Mouse (Mus musculus): ENCODE measurements around the gene Thra.
A peak's percentile ranks its signal among the peaks of the same experiment; 100 is the strongest.

The Thra gene

GRCm38 (mm10) chr11:98794469-98795014 lies 54.1 kb downstream of the Thra start:
- DNase-seq (ENCODE audit: inconsistent age in 2 of 2, low spot score in 1 of 2), result peak; percentile 89 to 96

DNA sequence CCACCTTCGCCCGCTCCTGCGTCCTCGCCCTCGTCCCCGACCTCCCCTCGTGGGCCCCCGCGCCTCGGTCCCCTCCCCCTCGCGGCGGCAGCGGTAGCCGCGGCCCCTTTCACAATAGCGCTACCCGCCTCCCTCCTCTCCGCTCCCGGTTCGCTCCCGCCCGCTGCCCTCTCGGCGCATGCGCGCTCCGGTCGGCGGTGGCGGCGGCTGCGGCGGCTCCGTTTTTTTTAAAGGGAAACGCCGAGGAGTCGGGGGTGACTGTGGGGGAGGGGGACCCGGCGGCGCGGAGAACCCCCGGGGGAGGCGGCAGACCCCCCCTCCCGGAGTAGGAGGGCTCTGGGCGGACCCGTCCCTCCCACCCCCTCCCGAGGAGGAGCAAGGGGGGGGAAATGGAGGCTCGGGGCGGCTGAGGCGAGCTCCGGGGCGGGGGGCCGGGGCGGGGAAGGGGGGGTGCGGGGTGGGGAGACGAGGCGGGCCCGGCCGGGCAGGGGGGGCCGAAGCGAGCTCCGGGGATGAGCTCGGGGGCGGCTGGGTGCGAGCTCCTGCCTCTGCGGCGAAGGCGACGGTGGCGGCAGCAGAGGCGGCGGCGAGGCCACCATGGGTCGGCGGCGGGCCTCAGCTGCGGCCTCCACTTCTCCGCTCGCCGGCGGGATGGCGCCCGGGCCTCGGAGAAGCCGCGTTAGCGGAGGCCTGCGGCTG lies 54.7 kb downstream of the Thra start, which contains the start of gene Msl1:
TSS of gene Msl1 (plus strand) at position 502 of the 699 bp plus-strand sequence.
- peak; percentile 94 to 98 for DNase-seq (ENCODE audit: inconsistent age in 2 of 2, low spot score in 1 of 2)

DNA sequence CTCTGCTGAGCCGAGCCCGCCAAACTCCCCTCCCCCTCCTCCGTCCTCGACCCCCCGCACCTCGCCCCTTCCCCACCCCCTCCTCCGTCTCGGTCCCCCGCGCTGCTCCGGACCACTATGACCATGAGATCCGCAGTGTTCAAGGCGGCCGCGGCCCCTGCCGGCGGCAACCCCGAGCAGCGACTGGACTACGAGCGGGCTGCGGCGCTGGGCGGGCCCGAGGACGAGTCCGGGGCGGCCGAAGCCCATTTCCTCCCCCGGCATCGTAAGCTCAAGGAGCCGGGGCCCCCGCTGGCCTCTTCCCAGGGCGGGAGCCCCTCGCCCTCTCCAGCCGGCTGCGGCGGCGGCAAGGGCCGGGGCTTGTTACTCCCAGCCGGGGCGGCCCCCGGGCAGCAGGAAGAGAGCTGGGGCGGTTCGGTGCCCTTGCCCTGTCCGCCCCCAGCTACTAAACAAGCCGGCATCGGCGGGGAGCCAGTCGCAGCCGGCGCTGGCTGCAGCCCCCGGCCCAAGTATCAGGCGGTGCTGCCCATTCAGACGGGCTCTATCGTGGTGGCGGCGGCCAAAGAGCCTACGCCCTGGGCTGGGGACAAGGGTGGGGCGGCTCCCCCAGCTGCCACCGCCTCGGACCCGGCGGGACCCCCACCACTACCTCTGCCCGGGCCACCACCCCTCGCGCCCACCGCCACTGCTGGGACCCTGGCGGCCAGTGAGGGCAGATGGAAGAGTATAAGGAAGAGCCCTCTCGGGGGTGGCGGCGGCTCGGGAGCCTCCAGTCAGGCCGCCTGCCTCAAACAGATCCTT lies 55.5 kb downstream of the Thra start:
- DNase-seq (ENCODE audit: inconsistent age in 2 of 2, low spot score in 1 of 2), result peak; percentile 67 to 86

- DNase-seq (ENCODE audit: inconsistent age in 2 of 2, low spot score in 1 of 2), result peak; percentile 73 to 91
Observed at GRCm38 (mm10) chr11:98796515-98797216, 56.2 kb downstream of the Thra start.

- peak in 1 of 2 experiments; percentile 77 for DNase-seq (ENCODE audit: inconsistent age in 2 of 2, low spot score in 1 of 2)
Observed at GRCm38 (mm10) chr11:98797306-98797705, 56.9 kb downstream of the Thra start.

DNA sequence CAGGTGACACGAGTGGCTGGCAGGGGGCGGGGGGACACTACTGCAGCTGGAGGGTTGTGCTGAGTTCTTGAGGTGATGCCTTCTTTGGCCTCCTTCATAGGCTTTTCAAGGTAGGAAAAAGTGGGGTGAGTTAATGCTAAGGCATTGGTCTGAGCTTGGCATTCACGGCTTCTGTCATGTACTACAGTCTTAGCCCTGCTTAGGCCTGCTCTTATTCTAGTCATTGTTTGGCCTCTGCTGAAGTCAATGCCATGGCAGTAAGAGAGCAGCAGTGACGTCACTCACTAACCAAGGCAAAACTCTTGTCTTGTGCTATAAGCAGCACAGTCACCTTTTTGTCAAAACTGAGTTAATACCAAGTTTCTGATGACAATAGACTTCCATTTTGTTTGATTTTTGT lies 57.5 kb downstream of the Thra start:
- DNase-seq (ENCODE audit: inconsistent age in 2 of 2, low spot score in 1 of 2), result peak in 1 of 2 experiments; percentile 82

DNA sequence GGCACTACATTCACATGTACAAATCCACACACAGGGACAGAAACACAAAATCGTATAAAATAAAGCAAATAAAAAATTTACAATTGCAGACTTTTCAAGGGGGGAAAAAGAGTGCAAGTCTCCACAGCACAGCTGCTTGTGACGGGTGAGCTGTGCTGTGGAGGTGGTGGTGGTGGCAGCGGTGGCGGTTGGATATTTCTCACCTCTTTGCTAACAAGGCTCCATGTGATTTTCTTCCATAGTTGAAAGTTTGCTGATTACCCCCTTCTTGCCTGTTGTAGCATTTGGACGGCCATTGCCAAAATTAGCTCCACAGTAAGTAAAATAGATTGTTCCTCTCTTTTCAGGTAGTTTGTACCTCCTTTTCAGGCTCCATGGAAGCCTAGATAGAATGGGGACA lies 64.2 kb downstream of the Thra start, which contains the start of gene Casc3:
TSS of gene Casc3 (plus strand) at position 301 of the 400 bp plus-strand sequence.
- no peak for DNase-seq (ENCODE audit: inconsistent age in 2 of 2, low spot score in 1 of 2)

DNA sequence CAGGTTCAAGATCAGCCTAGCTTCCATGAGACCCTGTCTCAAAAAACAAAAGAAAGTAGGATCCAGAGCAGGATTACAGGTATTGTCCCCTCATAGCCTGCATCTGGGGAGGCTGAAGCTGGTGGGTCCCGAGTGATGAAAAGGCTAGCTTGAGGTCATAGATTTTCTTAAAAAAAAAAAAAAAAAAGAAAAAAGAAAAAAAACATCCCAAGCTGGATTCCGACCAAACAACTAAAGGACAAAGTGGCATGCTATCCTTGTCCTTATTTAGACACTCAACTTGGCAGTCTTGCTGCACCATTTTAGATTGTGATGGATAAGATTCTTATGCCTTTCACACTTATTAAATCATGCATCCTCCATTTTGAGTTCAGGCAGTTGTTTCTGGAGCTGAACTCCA lies 68.0 kb downstream of the Thra start:
- no peak for DNase-seq (ENCODE audit: inconsistent age in 2 of 2, low spot score in 1 of 2)

DNA sequence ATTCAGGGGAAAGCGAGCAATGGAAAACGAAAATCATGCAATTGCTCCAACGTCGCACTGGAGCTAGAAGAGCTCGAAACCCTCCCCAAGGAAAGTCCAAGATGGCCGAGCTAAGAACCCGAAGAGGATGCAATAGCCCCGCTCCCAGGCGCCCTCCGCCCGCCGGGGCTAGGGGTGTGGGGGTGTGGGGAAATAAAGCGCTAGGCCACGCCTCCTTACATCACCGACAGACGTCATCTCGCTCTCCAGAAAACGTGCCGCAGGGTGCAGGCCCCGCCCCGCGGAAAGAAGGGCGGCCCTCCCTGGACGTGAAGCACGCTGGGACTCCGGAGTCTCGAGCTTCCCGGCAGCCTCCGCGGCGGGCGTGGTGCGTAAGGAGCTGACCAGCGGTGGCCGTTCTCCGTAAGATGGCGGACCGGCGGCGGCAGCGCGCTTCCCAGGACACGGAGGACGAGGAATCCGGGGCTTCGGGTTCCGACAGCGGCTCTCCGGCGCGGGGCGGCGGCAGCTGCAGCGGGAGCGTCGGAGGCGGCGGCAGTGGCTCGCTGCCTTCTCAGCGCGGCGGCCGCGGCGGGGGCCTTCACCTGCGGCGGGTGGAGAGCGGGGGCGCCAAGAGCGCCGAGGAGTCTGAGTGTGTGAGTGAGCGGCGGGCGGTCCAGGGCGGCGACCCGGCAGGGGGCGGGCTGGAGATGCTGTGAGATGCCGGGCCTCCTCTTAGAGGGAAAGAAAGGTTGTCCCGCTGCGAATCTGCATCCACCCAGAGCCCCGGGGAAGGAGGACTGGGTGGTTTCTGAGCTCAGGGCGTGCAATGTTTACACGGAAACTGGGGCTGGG lies 69.2 kb downstream of the Thra start:
- DNase-seq (ENCODE audit: inconsistent age in 2 of 2, low spot score in 1 of 2), result peak; percentile 99 to 100

DNA sequence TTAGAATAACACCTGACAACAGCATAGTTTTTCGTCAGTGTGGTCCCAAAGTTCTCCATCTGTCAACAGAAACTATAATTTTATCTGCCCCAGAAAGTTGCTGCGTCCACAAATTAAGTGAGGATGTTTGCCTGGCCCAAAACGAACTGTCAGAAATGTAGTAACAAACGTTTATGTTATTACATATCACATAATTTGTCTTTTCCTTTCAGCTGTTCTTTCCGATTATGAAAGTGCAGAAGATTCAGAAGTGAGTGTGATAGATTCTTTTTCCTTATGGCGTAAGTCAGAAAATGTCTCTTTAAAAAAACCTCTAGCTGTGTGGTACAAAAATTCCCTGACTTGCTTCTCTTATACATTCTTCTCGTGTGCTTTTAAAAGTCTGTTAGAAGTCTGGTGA lies 70.2 kb downstream of the Thra start:
- no peak for DNase-seq (ENCODE audit: inconsistent age in 2 of 2, low spot score in 1 of 2)

- DNase-seq (ENCODE audit: inconsistent age in 2 of 2, low spot score in 1 of 2), result no peak
Observed at GRCm38 (mm10) chr11:98816706-98817239, 76.3 kb downstream of the Thra start.
